Mouse (Mus musculus) ES-E14 (cell line): ENCODE data around the gene Pdlim1.

ENCODE experiments used
- CHD2 ChIP-seq: IDR thresholded peaks from 2 replicates; pipeline ENCODE4 v1.6.1; 2014; ENCODE audit warnings: mild to moderate bottlenecking, low read depth, low read length, inconsistent platforms
- ZNF384 ChIP-seq: IDR thresholded peaks from 2 replicates; pipeline ENCODE4 v1.6.1; 2012; ENCODE audit warnings: low read depth, low read length, inconsistent platforms

DNA sequence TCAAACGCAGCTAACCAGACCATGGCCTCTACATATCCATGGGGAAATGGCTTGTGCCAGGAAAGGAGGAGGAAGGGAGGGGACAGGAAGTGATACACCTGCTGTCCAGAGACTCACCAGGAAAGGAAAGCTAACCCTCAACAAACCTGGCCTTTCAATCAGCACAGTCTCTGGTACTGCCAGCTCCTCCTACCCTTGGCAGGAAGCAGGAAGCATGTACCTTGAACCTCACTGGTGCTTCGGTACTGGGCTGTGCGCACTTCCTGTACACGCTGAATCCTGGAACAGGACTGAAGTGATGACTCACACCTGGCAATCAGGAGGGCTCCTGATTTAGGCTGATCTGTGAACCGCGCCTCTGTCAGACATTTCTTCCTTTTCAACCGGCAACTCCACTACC lies 35.9 kb upstream of the Pdlim1 start:
- no peak for TF ChIP-seq CHD2
- no peak for TF ChIP-seq ZNF384
